Mouse (Mus musculus): ENCODE data around the gene Slc34a3. TPM values are rescaled to one million over a fixed set of nuclear protein-coding genes. Genes with fewer than 3 reads are reported as not detected.

Slc34a3 gene
- polyA plus RNA-seq, 1 experiment from 2014 or later, result 0.14 TPM

DNA sequence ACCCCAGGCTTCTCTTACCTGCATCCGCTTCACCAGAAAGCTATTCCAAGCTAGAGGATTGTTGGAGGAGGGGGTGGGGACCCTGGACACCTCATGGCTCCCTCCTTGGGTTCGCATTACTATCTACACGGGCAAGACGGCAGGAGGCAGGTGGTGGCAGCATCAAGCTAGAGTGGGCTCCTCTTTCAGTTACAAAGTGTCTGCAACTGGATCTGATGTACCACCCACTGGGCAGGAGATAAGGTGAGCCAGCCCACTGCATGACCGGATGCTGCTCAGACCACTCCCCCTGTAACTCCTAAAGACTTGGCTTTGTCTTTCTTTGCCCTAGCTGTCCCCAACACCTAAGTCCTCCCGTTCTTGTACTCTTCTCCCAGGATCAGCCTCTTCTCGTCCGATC lies 2.5 kb upstream of the Slc34a3 start, which contains the start of gene Rnf224:
TSS of gene Rnf224 (minus strand) at position 174 of the 400 bp plus-strand sequence.
- no peak within 1 kb of the TSS for H3K27ac ChIP-seq (ENCODE audit: low read length)
- H3K4me2 ChIP-seq (replicated peaks; ENCODE audit: low read depth, low read length), result no peak within 1 kb of the TSS
- peaks cover 16% of the 10 kb centered on the region; the same call in 1 of the 2 replicates for H3K4me1 ChIP-seq (ENCODE audit: control insufficient read depth, insufficient read depth, low read length)
- H3K9me3 ChIP-seq (ENCODE audit: control insufficient read depth, low read depth, low read length), result no peaks in the 10 kb centered on the region
- H3K9ac ChIP-seq (replicated peaks; ENCODE audit: low read depth, low read length), result no peak within 1 kb of the TSS; the same call in 1 of the 2 replicates
- no peak within 1 kb of the TSS for H3K4me3 ChIP-seq (ENCODE audit: low read depth, low read length)
- 34% methylated on average over 8 of the region's 8 CpGs for WGBS
- H3K27me3 ChIP-seq (ENCODE audit: control insufficient read depth, insufficient read depth, low read length), result 0 out of 2 replicates have a peak, but pooled peaks cover 3% of the 10 kb centered on the region
- ATAC-seq (ENCODE audit: insufficient number of reproducible peaks, insufficient read depth, low FRiP score, low read depth), result no peak
- no peaks in the 10 kb centered on the region for H3K36me3 ChIP-seq (ENCODE audit: control insufficient read depth, insufficient read depth, low read length)

DNA sequence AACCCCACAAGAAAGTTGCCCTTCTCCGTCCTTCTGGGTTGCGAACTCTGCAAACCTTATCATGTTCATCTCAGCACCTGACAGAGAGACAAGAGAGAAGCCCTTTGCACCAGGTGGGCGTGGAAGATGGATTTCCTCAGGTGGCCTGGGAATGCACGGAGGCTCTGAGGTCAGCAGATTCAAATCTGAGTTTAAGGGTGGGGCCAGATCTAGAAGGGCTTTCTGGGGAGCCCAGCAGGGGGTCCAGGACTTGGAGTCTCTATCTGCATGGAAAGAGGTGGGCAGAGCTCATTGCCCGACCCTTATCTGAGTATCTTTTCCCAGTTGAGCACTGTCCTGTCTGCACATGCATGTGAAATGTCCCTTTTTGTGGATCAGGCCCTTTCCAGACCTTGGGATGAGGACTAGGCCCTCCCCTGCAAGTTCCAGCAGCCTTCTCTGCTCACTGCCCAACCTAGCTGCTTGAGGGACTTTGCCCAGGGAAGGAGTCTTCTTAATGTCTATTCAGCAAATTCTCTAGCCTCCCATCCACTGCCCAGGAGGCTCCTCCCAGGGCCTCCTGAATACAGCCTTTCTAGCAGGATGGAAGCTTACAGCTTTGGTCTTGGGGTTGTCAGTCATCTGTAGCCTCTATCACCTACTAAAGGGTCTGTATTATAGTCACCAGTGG lies 522 bp upstream of the Slc34a3 start:
- H3K9ac ChIP-seq (replicated peaks; ENCODE audit: low read depth, low read length), result no peak overlapping the region
- H3K27ac ChIP-seq (ENCODE audit: low read length), result no peak overlapping the region
- H3K36me3 ChIP-seq (ENCODE audit: control insufficient read depth, insufficient read depth, low read length), result no peaks in the 10 kb centered on the region
- 56% methylated on average over 5 of the region's 5 CpGs for WGBS
- ATAC-seq (ENCODE audit: insufficient number of reproducible peaks, insufficient read depth, low FRiP score, low read depth), result no peak
- no peak overlapping the region for H3K4me3 ChIP-seq (ENCODE audit: low read depth, low read length)
- H3K9me3 ChIP-seq (ENCODE audit: control insufficient read depth, low read depth, low read length), result no peaks in the 10 kb centered on the region
- H3K27me3 ChIP-seq (ENCODE audit: control insufficient read depth, insufficient read depth, low read length), result no peaks in the 10 kb centered on the region
- no peak overlapping the region for H3K4me2 ChIP-seq (replicated peaks; ENCODE audit: low read depth, low read length)
- 0 out of 2 replicates have a peak, but pooled peaks cover 4% of the 10 kb centered on the region for H3K4me1 ChIP-seq (ENCODE audit: control insufficient read depth, insufficient read depth, low read length)

DNA sequence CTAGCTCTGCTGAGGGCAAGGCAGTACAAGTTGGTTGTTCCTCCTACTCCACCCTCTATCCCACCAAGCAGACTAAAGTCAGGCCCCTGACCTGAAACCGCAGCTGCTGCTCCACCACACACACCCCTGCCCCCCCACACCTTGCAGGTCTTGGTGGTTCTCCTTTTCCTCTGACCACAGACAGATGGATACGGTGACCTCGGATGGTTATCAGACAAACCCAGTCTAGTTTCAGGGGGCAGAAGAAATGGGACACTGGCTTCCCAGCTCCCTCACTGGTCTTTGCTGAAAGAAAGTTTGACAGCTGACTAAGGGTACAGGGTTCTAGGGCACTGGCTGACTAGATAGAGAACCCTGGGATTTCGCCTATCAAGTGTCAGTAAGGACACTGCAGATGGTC lies 743 bp downstream of the Slc34a3 start:
- H3K4me3 ChIP-seq (ENCODE audit: low read depth, low read length), result no peak overlapping the region
- H3K36me3 ChIP-seq (ENCODE audit: control insufficient read depth, insufficient read depth, low read length), result no peaks in the 10 kb centered on the region
- 78% methylated on average over 4 of the region's 4 CpGs for WGBS
- H3K9me3 ChIP-seq (ENCODE audit: control insufficient read depth, low read depth, low read length), result no peaks in the 10 kb centered on the region
- H3K27ac ChIP-seq (ENCODE audit: low read length), result no peak overlapping the region
- ATAC-seq (ENCODE audit: insufficient number of reproducible peaks, insufficient read depth, low FRiP score, low read depth), result no peak
- H3K4me1 ChIP-seq (ENCODE audit: control insufficient read depth, insufficient read depth, low read length), result 0 out of 2 replicates have a peak, but pooled peaks cover 4% of the 10 kb centered on the region
- no peak overlapping the region for H3K4me2 ChIP-seq (replicated peaks; ENCODE audit: low read depth, low read length)
- no peaks in the 10 kb centered on the region for H3K27me3 ChIP-seq (ENCODE audit: control insufficient read depth, insufficient read depth, low read length)
- H3K9ac ChIP-seq (replicated peaks; ENCODE audit: low read depth, low read length), result no peak overlapping the region

DNA sequence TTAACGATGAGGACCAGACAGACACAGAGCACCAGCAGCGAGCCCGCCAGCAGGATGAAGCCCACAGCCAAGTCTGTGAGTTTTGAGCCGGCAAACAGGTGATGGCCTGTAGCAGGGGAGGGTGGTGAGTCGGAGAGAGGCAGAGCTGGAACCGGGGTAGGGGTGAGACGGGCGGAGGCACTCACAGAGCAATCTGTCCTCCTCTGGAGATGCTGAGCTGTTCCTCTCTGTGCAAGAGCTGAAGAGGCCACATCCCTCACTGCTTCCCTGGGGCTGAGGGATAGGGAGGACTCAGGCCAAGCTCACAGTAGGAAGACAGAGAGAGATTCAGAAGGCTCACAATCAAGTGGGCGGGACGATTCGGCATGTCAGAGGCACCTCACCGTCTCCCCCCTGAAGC lies 3.1 kb downstream of the Slc34a3 start:
- Histone ChIP-seq H3K9ac (replicated peaks; ENCODE audit: low read depth, low read length) (no peak overlapping the region), H3K36me3 (ENCODE audit: control insufficient read depth, insufficient read depth, low read length) (no peaks in the 10 kb centered on the region), H3K4me3 (ENCODE audit: low read depth, low read length) (no peak overlapping the region), H3K4me1 (ENCODE audit: control insufficient read depth, insufficient read depth, low read length) (no peaks in the 10 kb centered on the region), H3K9me3 (ENCODE audit: control insufficient read depth, low read depth, low read length) (no peaks in the 10 kb centered on the region), H3K27ac (ENCODE audit: low read length) (no peak overlapping the region), H3K4me2 (replicated peaks; ENCODE audit: low read depth, low read length) (no peak overlapping the region), H3K27me3 (ENCODE audit: control insufficient read depth, insufficient read depth, low read length) (no peaks in the 10 kb centered on the region)
- 57% methylated on average over 12 of the region's 12 CpGs for WGBS
- no peak for ATAC-seq (ENCODE audit: insufficient number of reproducible peaks, insufficient read depth, low FRiP score, low read depth)

DNA sequence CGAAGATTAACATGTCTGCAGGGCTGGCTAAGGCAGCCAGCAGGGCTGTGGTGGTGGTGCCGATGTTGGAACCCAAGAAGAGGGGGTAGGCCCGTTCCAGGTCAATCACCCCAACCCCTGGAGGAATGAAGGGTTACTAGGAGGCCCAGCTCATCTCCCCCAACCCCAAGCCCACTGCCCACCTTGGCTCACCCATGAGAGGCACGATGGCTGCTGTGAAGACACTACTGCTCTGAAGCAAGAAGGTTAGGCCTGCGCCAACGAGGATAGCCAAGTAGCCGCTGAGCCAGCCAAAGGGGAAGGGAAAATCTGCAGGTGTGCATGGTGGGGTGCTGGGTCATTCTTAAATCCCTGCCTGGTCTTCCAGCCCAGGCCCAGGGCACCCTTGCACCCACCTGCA lies 3.6 kb downstream of the Slc34a3 start:
- Histone ChIP-seq H3K36me3 (ENCODE audit: control insufficient read depth, insufficient read depth, low read length) (no peaks in the 10 kb centered on the region), H3K4me2 (replicated peaks; ENCODE audit: low read depth, low read length) (no peak overlapping the region), H3K9me3 (ENCODE audit: control insufficient read depth, low read depth, low read length) (no peaks in the 10 kb centered on the region), H3K27me3 (ENCODE audit: control insufficient read depth, insufficient read depth, low read length) (no peaks in the 10 kb centered on the region), H3K9ac (replicated peaks; ENCODE audit: low read depth, low read length) (no peak overlapping the region), H3K4me1 (ENCODE audit: control insufficient read depth, insufficient read depth, low read length) (peaks cover 4% of the 10 kb centered on the region; the same call in 1 of the 2 replicates), H3K4me3 (ENCODE audit: low read depth, low read length) (no peak overlapping the region), H3K27ac (ENCODE audit: low read length) (no peak overlapping the region)
- WGBS, result 95% methylated on average over 7 of the region's 7 CpGs
- ATAC-seq (ENCODE audit: insufficient number of reproducible peaks, insufficient read depth, low FRiP score, low read depth), result no peak

DNA sequence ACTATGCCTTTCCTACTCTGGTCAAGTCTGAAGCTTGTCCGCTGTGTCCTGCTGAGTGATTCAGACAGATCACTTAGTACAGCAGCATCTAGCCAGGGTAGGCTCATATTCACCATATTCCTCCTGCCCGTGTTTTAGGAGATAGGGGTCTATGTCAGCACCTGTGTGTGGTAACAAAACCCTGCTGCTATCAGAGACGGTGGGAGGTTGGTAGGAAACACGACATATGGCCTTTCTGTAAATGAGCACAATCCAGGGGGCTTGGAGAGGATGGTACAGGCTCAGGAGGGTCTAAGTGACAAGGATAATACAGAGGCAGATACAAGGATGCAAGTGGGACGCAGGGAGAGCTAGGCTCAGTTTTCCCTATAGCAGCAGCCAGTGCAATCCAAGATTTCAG lies 4.6 kb downstream of the Slc34a3 start:
- WGBS, result 83% methylated on average over 5 of the region's 5 CpGs
- Histone ChIP-seq H3K4me1 (ENCODE audit: control insufficient read depth, insufficient read depth, low read length) (peaks cover 5% of the 10 kb centered on the region; the same call in 1 of the 2 replicates), H3K4me2 (replicated peaks; ENCODE audit: low read depth, low read length) (no peak overlapping the region), H3K9ac (replicated peaks; ENCODE audit: low read depth, low read length) (no peak overlapping the region), H3K27ac (ENCODE audit: low read length) (no peak overlapping the region), H3K9me3 (ENCODE audit: control insufficient read depth, low read depth, low read length) (no peaks in the 10 kb centered on the region), H3K4me3 (ENCODE audit: low read depth, low read length) (no peak overlapping the region), H3K36me3 (ENCODE audit: control insufficient read depth, insufficient read depth, low read length) (no peaks in the 10 kb centered on the region), H3K27me3 (ENCODE audit: control insufficient read depth, insufficient read depth, low read length) (no peaks in the 10 kb centered on the region)
- no peak for ATAC-seq (ENCODE audit: insufficient number of reproducible peaks, insufficient read depth, low FRiP score, low read depth)

DNA sequence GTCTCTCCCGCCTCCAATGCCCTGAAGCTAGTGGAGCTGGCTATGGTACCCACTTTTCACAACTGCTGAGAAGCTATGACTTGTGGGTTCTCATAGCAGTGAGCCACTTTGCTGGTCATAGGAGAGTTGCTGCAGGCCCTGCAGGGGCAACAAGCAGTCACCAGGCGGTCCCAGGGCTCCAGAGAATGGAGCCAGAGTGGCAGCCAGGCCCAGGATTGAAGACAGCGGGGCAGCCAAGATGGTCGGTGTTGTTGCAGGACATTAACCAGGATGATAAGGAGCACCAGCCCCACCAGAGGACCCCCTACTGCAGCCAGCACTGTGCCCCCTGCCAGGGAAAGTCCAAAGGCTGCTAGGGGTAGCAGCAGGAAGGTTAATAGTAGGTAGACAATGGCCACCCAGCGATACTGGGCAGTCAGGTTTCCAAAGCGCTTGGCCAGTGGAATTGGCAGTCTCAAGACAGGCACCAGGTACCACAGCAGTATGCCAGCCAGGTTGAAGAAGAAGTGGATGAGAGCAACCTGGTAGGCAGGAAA lies 5.1 kb downstream of the Slc34a3 start:
- no peak overlapping the region for H3K9ac ChIP-seq (replicated peaks; ENCODE audit: low read depth, low read length)
- no peak overlapping the region; the same call in 1 of the 2 replicates for H3K4me2 ChIP-seq (replicated peaks; ENCODE audit: low read depth, low read length)
- H3K36me3 ChIP-seq (ENCODE audit: control insufficient read depth, insufficient read depth, low read length), result no peaks in the 10 kb centered on the region
- no peaks in the 10 kb centered on the region for H3K9me3 ChIP-seq (ENCODE audit: control insufficient read depth, low read depth, low read length)
- H3K4me1 ChIP-seq (ENCODE audit: control insufficient read depth, insufficient read depth, low read length), result peaks cover 5% of the 10 kb centered on the region; the same call in 1 of the 2 replicates
- H3K27me3 ChIP-seq (ENCODE audit: control insufficient read depth, insufficient read depth, low read length), result no peaks in the 10 kb centered on the region
- no peak overlapping the region for H3K4me3 ChIP-seq (ENCODE audit: low read depth, low read length)
- ATAC-seq (ENCODE audit: insufficient number of reproducible peaks, insufficient read depth, low FRiP score, low read depth), result no peak
- no peak overlapping the region for H3K27ac ChIP-seq (ENCODE audit: low read length)
- 73% methylated on average over 6 of the region's 6 CpGs for WGBS

DNA sequence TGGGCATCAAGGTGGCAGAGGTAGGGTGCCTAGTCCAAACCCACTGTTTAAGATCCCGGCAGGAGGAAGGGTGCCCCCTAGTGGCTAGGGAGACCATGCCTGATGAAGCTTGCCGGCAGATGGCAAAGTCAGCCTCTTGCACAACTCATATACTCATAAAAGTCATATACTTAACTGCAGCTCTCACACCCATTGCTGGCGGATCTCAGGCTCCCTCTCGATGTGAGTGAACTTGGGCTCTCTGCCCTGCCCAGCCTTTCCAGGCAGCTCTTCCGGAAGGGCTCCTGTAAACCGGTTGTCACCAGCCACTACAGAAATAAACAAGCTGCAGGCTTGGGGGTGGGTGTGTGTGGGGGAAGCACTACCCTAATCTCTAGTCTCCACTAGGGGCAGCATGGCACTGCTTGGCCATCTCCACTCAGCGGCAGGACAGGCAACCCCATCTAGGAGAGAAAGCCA lies 5.7 kb downstream of the Slc34a3 start:
- ATAC-seq (ENCODE audit: insufficient number of reproducible peaks, insufficient read depth, low FRiP score, low read depth), result no peak
- H3K27ac ChIP-seq (ENCODE audit: low read length), result no peak overlapping the region
- H3K4me1 ChIP-seq (ENCODE audit: control insufficient read depth, insufficient read depth, low read length), result peaks cover 6% of the 10 kb centered on the region; the same call in 1 of the 2 replicates
- no peak overlapping the region for H3K9ac ChIP-seq (replicated peaks; ENCODE audit: low read depth, low read length)
- no peaks in the 10 kb centered on the region for H3K27me3 ChIP-seq (ENCODE audit: control insufficient read depth, insufficient read depth, low read length)
- H3K9me3 ChIP-seq (ENCODE audit: control insufficient read depth, low read depth, low read length), result no peaks in the 10 kb centered on the region
- no peaks in the 10 kb centered on the region for H3K36me3 ChIP-seq (ENCODE audit: control insufficient read depth, insufficient read depth, low read length)
- H3K4me3 ChIP-seq (ENCODE audit: low read depth, low read length), result peak overlapping the region; percentile 9; the same call in 1 of the 2 replicates
- peak overlapping the region; percentile 23 for H3K4me2 ChIP-seq (replicated peaks; ENCODE audit: low read depth, low read length)
- WGBS, result under 1% methylated on average over 7 of the region's 7 CpGs
